Mouse (Mus musculus): ENCODE results near the gene Gm12258. TPM values are rescaled to one million over a fixed set of nuclear protein-coding genes. Genes with fewer than 3 reads are reported as not detected.

The Gm12258 gene
- polyA plus RNA-seq, 1 experiment from 2014 or later = 26.8 TPM

DNA sequence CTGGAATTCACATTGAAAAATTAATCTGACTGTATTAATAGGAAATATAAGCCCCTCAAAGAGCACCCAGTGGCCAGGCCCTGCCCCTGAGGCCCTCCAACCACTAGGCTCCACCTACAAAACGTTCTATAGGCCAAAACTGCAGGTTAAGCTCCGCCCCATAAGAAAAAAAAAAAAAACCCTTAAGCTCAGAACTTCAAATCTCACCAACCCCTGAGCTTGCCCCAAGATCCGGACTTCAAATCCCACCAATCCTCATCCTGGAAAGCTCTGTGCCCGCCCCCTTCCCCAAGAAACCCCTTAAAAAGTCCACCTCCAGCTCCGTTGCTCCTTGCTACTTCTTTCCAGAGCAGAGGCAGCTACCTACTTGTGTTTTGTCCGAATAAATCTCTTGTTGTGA, 57.9 kb downstream of the Gm12258 start:
- peaks cover 13% of the 10 kb centered on the region for H3K4me1 ChIP-seq (ENCODE audit: control insufficient read depth, insufficient read depth, low read length)
- no peak overlapping the region for H3K4me3 ChIP-seq (replicated peaks; ENCODE audit: low read depth, low read length)
- DNase-seq = peak; percentile 33
- no peaks in the 10 kb centered on the region for H3K9me3 ChIP-seq (ENCODE audit: control insufficient read depth, low read length)
- peak overlapping the region; percentile 82 for H3K4me2 ChIP-seq (ENCODE audit: low read length)
- H3K36me3 ChIP-seq (ENCODE audit: control insufficient read depth, insufficient read depth, low read length) = peaks cover 15% of the 10 kb centered on the region
- H3K27me3 ChIP-seq (ENCODE audit: control insufficient read depth, insufficient read depth, low read length) = no peaks in the 10 kb centered on the region
- no peak overlapping the region for H3K9ac ChIP-seq (replicated peaks; ENCODE audit: low read length)
- ATAC-seq (ENCODE audit: low FRiP score, low TSS enrichment) = no peak
- H3K27ac ChIP-seq (replicated peaks; ENCODE audit: low read depth, low read length) = no peak overlapping the region
- 41% methylated on average over 6 of the region's 6 CpGs for WGBS

Other genes starting within 250 kb of the Gm12258 start
- not detected in 2 replicates for gene 2210407C18Rik, start 231.1 kb upstream of the Gm12258 start, polyA plus RNA-seq (2014; fragmentation: Nextera tagmentation; extraction: Ambion mirVana)
- not detected in 2 replicates for gene Olfr323, start 216.7 kb upstream of the Gm12258 start, polyA plus RNA-seq (2014; fragmentation: Nextera tagmentation; extraction: Ambion mirVana)
- 0.09 and 0.16 TPM in 2 replicates for gene Trim58, start 206.7 kb upstream of the Gm12258 start, polyA plus RNA-seq (2014; fragmentation: Nextera tagmentation; extraction: Ambion mirVana)
- gene Olfr322, start 188.4 kb upstream of the Gm12258 start, polyA plus RNA-seq (2014; fragmentation: Nextera tagmentation; extraction: Ambion mirVana) = not detected in 2 replicates
- gene Olfr320, start 166.1 kb upstream of the Gm12258 start, polyA plus RNA-seq (2014; fragmentation: Nextera tagmentation; extraction: Ambion mirVana) = not detected in 2 replicates
- not detected in 2 replicates for gene Olfr319, start 148.0 kb upstream of the Gm12258 start, polyA plus RNA-seq (2014; fragmentation: Nextera tagmentation; extraction: Ambion mirVana)
- gene Olfr318, start 123.1 kb upstream of the Gm12258 start, polyA plus RNA-seq (2014; fragmentation: Nextera tagmentation; extraction: Ambion mirVana) = not detected in 2 replicates
- gene Olfr317, start 107.9 kb upstream of the Gm12258 start, polyA plus RNA-seq (2014; fragmentation: Nextera tagmentation; extraction: Ambion mirVana) = 0.19 and 0.25 TPM in 2 replicates
- not detected in 2 replicates for gene Olfr316, start 94.4 kb upstream of the Gm12258 start, polyA plus RNA-seq (2014; fragmentation: Nextera tagmentation; extraction: Ambion mirVana)
- gene Olfr315, start 74.0 kb upstream of the Gm12258 start, polyA plus RNA-seq (2014; fragmentation: Nextera tagmentation; extraction: Ambion mirVana) = not detected in 2 replicates
- not detected in 2 replicates for gene Olfr314, start 64.2 kb upstream of the Gm12258 start, polyA plus RNA-seq (2014; fragmentation: Nextera tagmentation; extraction: Ambion mirVana)
- gene Fam183b, start 45.2 kb upstream of the Gm12258 start, polyA plus RNA-seq (2014; fragmentation: Nextera tagmentation; extraction: Ambion mirVana) = 6.6 and 11.4 TPM in 2 replicates
- gene Olfr313, start 32.2 kb upstream of the Gm12258 start, polyA plus RNA-seq (2014; fragmentation: Nextera tagmentation; extraction: Ambion mirVana) = not detected in 2 replicates
- not detected in 2 replicates for gene Olfr312, start 17.9 kb upstream of the Gm12258 start, polyA plus RNA-seq (2014; fragmentation: Nextera tagmentation; extraction: Ambion mirVana)
- gene Olfr311, start 7.9 kb upstream of the Gm12258 start, polyA plus RNA-seq (2014; fragmentation: Nextera tagmentation; extraction: Ambion mirVana) = not detected in 2 replicates
- 9.1 and 14.4 TPM in 2 replicates for gene 2810021J22Rik, start 20.1 kb downstream of the Gm12258 start, polyA plus RNA-seq (2014; fragmentation: Nextera tagmentation; extraction: Ambion mirVana)
- 5.9 and 9.1 TPM in 2 replicates for gene Zfp39, start 57.1 kb downstream of the Gm12258 start, polyA plus RNA-seq (2014; fragmentation: Nextera tagmentation; extraction: Ambion mirVana)
- 0.09 TPM in 1 of 2 replicates, not detected in the other for gene Btnl10, start 70.8 kb downstream of the Gm12258 start, polyA plus RNA-seq (2014; fragmentation: Nextera tagmentation; extraction: Ambion mirVana)
- 641 and 678 TPM in 2 replicates for gene Rnf187, start 91.8 kb downstream of the Gm12258 start, polyA plus RNA-seq (2014; fragmentation: Nextera tagmentation; extraction: Ambion mirVana)
- gene Hist3h2ba, start 101.8 kb downstream of the Gm12258 start, polyA plus RNA-seq (2014; fragmentation: Nextera tagmentation; extraction: Ambion mirVana) = 239 and 784 TPM in 2 replicates
- 129 and 130 TPM in 2 replicates for gene Hist3h2a, start 107.5 kb downstream of the Gm12258 start, polyA plus RNA-seq (2014; fragmentation: Nextera tagmentation; extraction: Ambion mirVana)
- 1.1 and 1.3 TPM in 2 replicates for gene Trim17, start 107.5 kb downstream of the Gm12258 start, polyA plus RNA-seq (2014; fragmentation: Nextera tagmentation; extraction: Ambion mirVana)
- 18.6 and 20.8 TPM in 2 replicates for gene Trim11, start 130.9 kb downstream of the Gm12258 start, polyA plus RNA-seq (2014; fragmentation: Nextera tagmentation; extraction: Ambion mirVana)